Mouse (Mus musculus): ENCODE data around the gene Tep1. TPM values are rescaled to one million over a fixed set of nuclear protein-coding genes. Genes with fewer than 3 reads are reported as not detected.
A peak's percentile ranks its signal among the peaks of the same experiment; 100 is the strongest.

Tep1 gene
- polyA plus RNA-seq, 1 experiment from 2014 or later = 4.6 TPM

DNA sequence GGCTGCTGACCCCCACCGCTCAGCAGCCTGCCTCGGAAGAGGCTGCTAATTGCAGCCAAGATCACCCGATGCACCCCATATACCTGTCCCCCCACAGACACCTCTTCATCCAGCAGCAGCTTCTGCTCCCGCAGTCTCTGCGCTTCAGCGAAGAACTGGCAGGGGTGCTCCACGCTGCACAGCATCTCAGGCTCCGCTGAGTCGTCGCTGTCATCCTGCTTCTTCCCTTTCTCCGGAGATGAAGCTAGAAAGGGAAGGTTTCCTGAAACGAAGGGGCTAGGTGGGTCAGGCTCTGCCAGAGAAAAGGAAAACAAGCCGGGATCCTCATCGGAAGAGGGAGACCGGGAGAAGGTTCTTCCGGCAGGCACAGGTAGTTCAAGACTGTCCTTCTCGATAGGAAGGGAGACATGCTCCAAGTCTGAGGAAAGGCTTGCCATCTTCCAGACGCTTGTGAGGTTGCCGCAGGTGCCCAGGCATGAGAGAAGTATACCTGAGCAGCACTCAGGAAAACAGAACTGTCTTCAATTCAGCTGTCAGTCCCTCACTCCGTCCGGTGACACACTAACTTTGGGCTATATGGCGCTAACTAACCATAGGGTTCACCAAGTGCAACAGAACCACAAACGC lies 26.5 kb upstream of the Tep1 start:
- H3K9me3 ChIP-seq (ENCODE audit: control insufficient read depth, low read length) = no peaks in the 10 kb centered on the region
- H3K4me1 ChIP-seq (replicated peaks; ENCODE audit: control insufficient read depth, insufficient read depth, low read length) = 0 out of 2 replicates have a peak, but pooled peaks cover 3% of the 10 kb centered on the region
- peak overlapping the region; percentile 76 for H3K4me2 ChIP-seq
- no peaks in the 10 kb centered on the region for H3K36me3 ChIP-seq (ENCODE audit: control insufficient read depth, insufficient read depth, low read length)
- 21% methylated on average over 23 of the region's 23 CpGs for WGBS
- peak overlapping the region; percentile 45 for H3K4me3 ChIP-seq (ENCODE audit: low read depth, low read length)
- peak overlapping the region; percentile 34; the same call in 1 of the 2 replicates for H3K9ac ChIP-seq (ENCODE audit: low read depth, low read length)
- ATAC-seq (replicated peaks; ENCODE audit: low FRiP score) (0 out of 2 replicates have a peak, but pooled peaks have one; percentile 13), DNase-seq (ENCODE audit: low spot score) (no peak)
- H3K27ac ChIP-seq (ENCODE audit: low read depth, low read length) = no peak overlapping the region
- peaks cover 12% of the 10 kb centered on the region for H3K27me3 ChIP-seq (replicated peaks; ENCODE audit: control insufficient read depth, insufficient read depth, low read length)

DNA sequence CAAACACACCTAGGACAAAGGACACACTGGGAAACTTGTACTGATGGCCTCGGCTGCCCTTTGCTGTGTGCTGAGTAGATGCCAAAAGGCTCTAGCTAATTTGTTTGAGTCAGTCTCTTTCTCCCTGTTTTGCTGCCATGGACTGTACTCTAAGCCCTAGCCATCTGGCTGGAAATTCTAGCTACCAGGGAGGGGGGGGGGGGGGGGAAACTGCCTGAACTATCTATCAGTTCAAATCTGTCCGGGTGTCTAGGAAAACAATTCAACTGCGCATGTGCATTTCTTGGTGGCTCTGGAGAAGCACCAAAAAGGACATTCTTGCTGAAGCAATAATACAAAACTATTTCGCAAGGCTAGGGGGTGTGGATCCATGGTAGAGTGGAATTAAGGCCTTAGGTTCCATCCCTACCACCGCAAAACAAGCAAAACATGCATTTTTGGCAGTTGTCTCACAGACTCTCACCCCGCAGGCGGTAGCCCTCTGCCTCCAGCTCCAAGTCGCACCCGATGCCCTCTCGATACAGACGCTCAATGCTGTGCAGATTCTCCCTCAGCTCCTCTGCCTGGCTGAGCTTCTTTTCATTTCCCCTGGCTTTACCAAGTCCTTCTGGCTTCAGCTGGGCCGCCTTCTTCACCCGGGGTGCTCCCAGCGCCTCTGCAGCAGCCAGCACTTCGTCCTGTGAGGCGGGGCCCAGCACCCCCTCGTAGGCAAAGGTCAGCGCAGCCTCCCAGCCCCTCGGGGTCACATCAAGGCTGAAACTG lies 25.8 kb upstream of the Tep1 start:
- H3K36me3 ChIP-seq (ENCODE audit: control insufficient read depth, insufficient read depth, low read length) = no peaks in the 10 kb centered on the region
- ATAC-seq (replicated peaks; ENCODE audit: low FRiP score) (no peak), DNase-seq (ENCODE audit: low spot score) (peak; percentile 38)
- H3K4me1 ChIP-seq (replicated peaks; ENCODE audit: control insufficient read depth, insufficient read depth, low read length) = 0 out of 2 replicates have a peak, but pooled peaks cover 3% of the 10 kb centered on the region
- WGBS = 23% methylated on average over 19 of the region's 19 CpGs
- peaks cover 12% of the 10 kb centered on the region for H3K27me3 ChIP-seq (replicated peaks; ENCODE audit: control insufficient read depth, insufficient read depth, low read length)
- H3K27ac ChIP-seq (ENCODE audit: low read depth, low read length) = no peak overlapping the region
- H3K4me3 ChIP-seq (ENCODE audit: low read depth, low read length) = peak overlapping the region; percentile 45
- peak overlapping the region; percentile 34; the same call in 1 of the 2 replicates for H3K9ac ChIP-seq (ENCODE audit: low read depth, low read length)
- H3K4me2 ChIP-seq = peak overlapping the region; percentile 76
- H3K9me3 ChIP-seq (ENCODE audit: control insufficient read depth, low read length) = no peaks in the 10 kb centered on the region

GRCm38 (mm10) chr14:50895407-50895806 lies 25.0 kb upstream of the Tep1 start:
- H3K27ac ChIP-seq (ENCODE audit: low read depth, low read length) = no peak overlapping the region
- H3K27me3 ChIP-seq (replicated peaks; ENCODE audit: control insufficient read depth, insufficient read depth, low read length) = peaks cover 12% of the 10 kb centered on the region
- no peak for ATAC-seq (replicated peaks; ENCODE audit: low FRiP score)

GRCm38 (mm10) chr14:50892541-50893459 lies 22.4 kb upstream of the Tep1 start:
- DNase-seq (ENCODE audit: low spot score) = no peak
- Histone ChIP-seq H3K27me3 (replicated peaks; ENCODE audit: control insufficient read depth, insufficient read depth, low read length) (peaks cover 12% of the 10 kb centered on the region), H3K4me1 (replicated peaks; ENCODE audit: control insufficient read depth, insufficient read depth, low read length) (0 out of 2 replicates have a peak, but pooled peaks cover 3% of the 10 kb centered on the region), H3K36me3 (ENCODE audit: control insufficient read depth, insufficient read depth, low read length) (no peaks in the 10 kb centered on the region), H3K4me3 (ENCODE audit: low read depth, low read length) (no peak overlapping the region), H3K9ac (ENCODE audit: low read depth, low read length) (no peak overlapping the region), H3K9me3 (ENCODE audit: control insufficient read depth, low read length) (no peaks in the 10 kb centered on the region), H3K4me2 (no peak overlapping the region), H3K27ac (ENCODE audit: low read depth, low read length) (no peak overlapping the region)
- no peak for ATAC-seq (replicated peaks; ENCODE audit: low FRiP score)
- 84% methylated on average over 22 of the region's 22 CpGs for WGBS

More at GRCm38 (mm10) chr14:50895407-50895806, 25.0 kb upstream of the Tep1 start:
- 0 out of 2 replicates have a peak, but pooled peaks cover 3% of the 10 kb centered on the region for H3K4me1 ChIP-seq (replicated peaks; ENCODE audit: control insufficient read depth, insufficient read depth, low read length)
- H3K4me2 ChIP-seq = no peak overlapping the region
- no peak for DNase-seq (ENCODE audit: low spot score)
- no peaks in the 10 kb centered on the region for H3K36me3 ChIP-seq (ENCODE audit: control insufficient read depth, insufficient read depth, low read length)
- no peaks in the 10 kb centered on the region for H3K9me3 ChIP-seq (ENCODE audit: control insufficient read depth, low read length)
- H3K9ac ChIP-seq (ENCODE audit: low read depth, low read length) = no peak overlapping the region
- H3K4me3 ChIP-seq (ENCODE audit: low read depth, low read length) = no peak overlapping the region

- peaks cover 12% of the 10 kb centered on the region for H3K27me3 ChIP-seq (replicated peaks; ENCODE audit: control insufficient read depth, insufficient read depth, low read length)
- no peaks in the 10 kb centered on the region for H3K9me3 ChIP-seq (ENCODE audit: control insufficient read depth, low read length)
- H3K9ac ChIP-seq (ENCODE audit: low read depth, low read length) = no peak overlapping the region
- 0 out of 2 replicates have a peak, but pooled peaks cover 3% of the 10 kb centered on the region for H3K4me1 ChIP-seq (replicated peaks; ENCODE audit: control insufficient read depth, insufficient read depth, low read length)
- no peak overlapping the region for H3K4me2 ChIP-seq
- 80% methylated on average over 7 of the region's 7 CpGs for WGBS
- ATAC-seq (replicated peaks; ENCODE audit: low FRiP score) = no peak
- no peak for DNase-seq (ENCODE audit: low spot score)
- no peak overlapping the region for H3K4me3 ChIP-seq (ENCODE audit: low read depth, low read length)
- no peak overlapping the region for H3K27ac ChIP-seq (ENCODE audit: low read depth, low read length)
- H3K36me3 ChIP-seq (ENCODE audit: control insufficient read depth, insufficient read depth, low read length) = no peaks in the 10 kb centered on the region
Measured at GRCm38 (mm10) chr14:50892091-50892490, 21.7 kb upstream of the Tep1 start.

DNA sequence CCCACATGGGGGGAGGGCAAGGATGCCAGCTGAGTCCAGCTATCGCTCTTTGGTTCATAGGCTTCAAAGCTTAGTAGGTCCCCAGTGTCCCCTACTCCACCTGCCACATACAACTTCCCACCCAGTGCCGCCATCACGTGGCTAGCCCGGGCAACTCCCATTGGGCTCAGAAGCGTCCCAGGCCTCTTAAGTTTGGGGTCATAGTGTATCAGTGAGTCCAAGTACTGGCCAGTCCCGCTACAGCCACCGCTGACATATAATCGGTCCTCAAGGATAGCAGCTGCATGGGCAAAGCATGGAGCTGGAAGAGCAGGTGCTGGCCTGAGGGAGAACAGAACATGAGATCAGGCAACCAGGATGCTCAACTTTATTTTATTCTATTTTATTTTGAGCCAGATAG lies 21.3 kb upstream of the Tep1 start:
- DNase-seq (ENCODE audit: low spot score) (no peak), ATAC-seq (replicated peaks; ENCODE audit: low FRiP score) (no peak)
- Histone ChIP-seq H3K4me2 (no peak overlapping the region), H3K9me3 (ENCODE audit: control insufficient read depth, low read length) (no peaks in the 10 kb centered on the region), H3K9ac (ENCODE audit: low read depth, low read length) (no peak overlapping the region), H3K36me3 (ENCODE audit: control insufficient read depth, insufficient read depth, low read length) (no peaks in the 10 kb centered on the region), H3K27me3 (replicated peaks; ENCODE audit: control insufficient read depth, insufficient read depth, low read length) (peaks cover 10% of the 10 kb centered on the region), H3K27ac (ENCODE audit: low read depth, low read length) (no peak overlapping the region), H3K4me3 (ENCODE audit: low read depth, low read length) (no peak overlapping the region), H3K4me1 (replicated peaks; ENCODE audit: control insufficient read depth, insufficient read depth, low read length) (0 out of 2 replicates have a peak, but pooled peaks cover 3% of the 10 kb centered on the region)
- 93% methylated on average over 8 of the region's 8 CpGs for WGBS

- H3K4me1 ChIP-seq (replicated peaks; ENCODE audit: control insufficient read depth, insufficient read depth, low read length) = no peaks in the 10 kb centered on the region
- H3K4me2 ChIP-seq = no peak overlapping the region
- H3K4me3 ChIP-seq (ENCODE audit: low read depth, low read length) = no peak overlapping the region
- no peaks in the 10 kb centered on the region for H3K27me3 ChIP-seq (replicated peaks; ENCODE audit: control insufficient read depth, insufficient read depth, low read length)
- no peaks in the 10 kb centered on the region for H3K36me3 ChIP-seq (ENCODE audit: control insufficient read depth, insufficient read depth, low read length)
- H3K27ac ChIP-seq (ENCODE audit: low read depth, low read length) = no peak overlapping the region
- H3K9ac ChIP-seq (ENCODE audit: low read depth, low read length) = no peak overlapping the region
- DNase-seq (ENCODE audit: low spot score) = no peak
- WGBS = 81% methylated on average over 6 of the region's 6 CpGs
- H3K9me3 ChIP-seq (ENCODE audit: control insufficient read depth, low read length) = no peaks in the 10 kb centered on the region
- ATAC-seq (replicated peaks; ENCODE audit: low FRiP score) = no peak
Measured at GRCm38 (mm10) chr14:50876236-50876950, 6.0 kb upstream of the Tep1 start.

All from liver, embryonic 11.5 days (tissue).